23 mouse cellular contexts compared by ENCODE assay signal in genomic region chr19:4151898-4152297, GRCm38 (mm10). TPM values are rescaled to one million over a fixed set of nuclear protein-coding genes. Genes with fewer than 3 reads are reported as not detected.
A peak's percentile ranks its signal among the peaks of the same experiment; 100 is the strongest.
DNase-seq lines count a peak whose midpoint lies in the region; ATAC-seq lines count a peak whose summit lies in the region.
"Had no signal": no experiment of that assay in that cellular context is flagged by ENCODE, and none has a peak within 500 bp of the region (broad histone marks: within the 10 kb centered on the region; RNA-seq: fewer than 3 reads in every experiment).

No protein-coding gene starts in this region.

- no peaks in the 10 kb centered on the region for H3K9me3 ChIP-seq in limb, embryonic 13.5 days
- no peaks in the 10 kb centered on the region for H3K9me3 ChIP-seq in limb, embryonic 10.5 days (replicated peaks)
- H3K9me3 ChIP-seq: embryonic facial prominence, embryonic 13.5 days; forebrain, embryonic 12.5 days; heart, embryonic 13.5 days; hindbrain, embryonic 12.5 days had no signal

- peaks cover 56% of the 10 kb centered on the region for H3K36me3 ChIP-seq in limb, embryonic 13.5 days
- H3K36me3 ChIP-seq in limb, embryonic 10.5 days: peaks cover 67% of the 10 kb centered on the region

- H3K4me1 ChIP-seq in limb, embryonic 13.5 days: peaks cover 18% of the 10 kb centered on the region
- peaks cover 43% of the 10 kb centered on the region for H3K4me1 ChIP-seq in limb, embryonic 10.5 days

- WGBS in limb, embryonic 13.5 days: 94% methylated on average over 5 of the region's 5 CpGs
- WGBS in limb, embryonic 10.5 days: 87% methylated on average over 5 of the region's 5 CpGs

- H3K9ac ChIP-seq in limb, embryonic 13.5 days: 0 out of 2 replicates have a peak overlapping the region, but pooled peaks have one; percentile 19
- H3K9ac ChIP-seq: embryonic facial prominence, embryonic 13.5 days; forebrain, embryonic 12.5 days; hindbrain, embryonic 12.5 days had no signal

- DNase-seq in adrenal gland, postnatal 36 days: peak; percentile 62 to 65
- no peak for DNase-seq in adrenal gland, postnatal 10 days
- DNase-seq in limb, embryonic 10.5 days (ENCODE audit: low spot score): no peak
- peak; percentile 46 for DNase-seq in ES-CJ7 (ENCODE audit: low read depth, low spot score)
- no peak for DNase-seq in testis, postnatal 10 days (ENCODE audit: low spot score)
- DNase-seq: cerebellum, adult 11 months; cerebellum, postnatal 36 days; gastrocnemius, postnatal 10 days; heart, adult 18-20 months; heart, postnatal 4 days; kidney, adult 8-10 months had no signal

- H3K4me3 ChIP-seq in limb, embryonic 13.5 days: no peak overlapping the region
- H3K4me3 ChIP-seq in limb, embryonic 10.5 days: no peak overlapping the region
- H3K4me3 ChIP-seq: embryonic facial prominence, embryonic 13.5 days; forebrain, embryonic 12.5 days; heart, embryonic 13.5 days; hindbrain, embryonic 12.5 days had no signal

- ATAC-seq in limb, embryonic 13.5 days (ENCODE audit: low FRiP score, low read depth): no peak
- ATAC-seq in megakaryocyte, adult 5-6 weeks (ENCODE audit: poor library complexity, severe bottlenecking): no peak
- ATAC-seq: forebrain, embryonic 16.5 days; hindbrain, embryonic 16.5 days; inflammation-experienced regulatory T-cells, adult 6 months; intestine, postnatal 0 days; Patski had no signal

- no peak overlapping the region for H3K4me2 ChIP-seq in limb, embryonic 13.5 days (replicated peaks)
- H3K4me2 ChIP-seq: embryonic facial prominence, embryonic 13.5 days; forebrain, embryonic 12.5 days; heart, embryonic 13.5 days; hindbrain, embryonic 12.5 days had no signal

- no peaks in the 10 kb centered on the region for H3K27me3 ChIP-seq in limb, embryonic 13.5 days
- no peaks in the 10 kb centered on the region for H3K27me3 ChIP-seq in limb, embryonic 10.5 days (ENCODE audit: low read depth, poor library complexity, severe bottlenecking)
- H3K27me3 ChIP-seq: embryonic facial prominence, embryonic 13.5 days; forebrain, embryonic 12.5 days; heart, embryonic 13.5 days; hindbrain, embryonic 12.5 days; Patski had no signal

- no peak overlapping the region for H3K27ac ChIP-seq in limb, embryonic 13.5 days
- H3K27ac ChIP-seq in limb, embryonic 10.5 days: no peak overlapping the region
- H3K27ac ChIP-seq: embryonic facial prominence, embryonic 13.5 days; forebrain, embryonic 12.5 days; heart, embryonic 13.5 days; hindbrain, embryonic 12.5 days had no signal

RNA-seq across cellular contexts. Expression of gene Ptprcap, which starts 1.5 kb away (rescaled TPM):
- 1 to 10 TPM; 1.4 to 3.1 TPM for total RNA-seq in adrenal gland, postnatal 36 days (2021)
- total RNA-seq in adrenal gland, postnatal 10 days (2021): 10 to 100 TPM; 11.5 to 14.0 TPM
- 2.7 and 3.6 TPM in 2 replicates for polyA plus RNA-seq in limb, embryonic 13.5 days (2015; fragmentation: Nextera tagmentation; extraction: Ambion mirVana)
- polyA plus RNA-seq in limb, embryonic 10.5 days (2016; fragmentation: Nextera tagmentation; extraction: Ambion mirVana): 0.93 and 1.4 TPM in 2 replicates
- total RNA-seq in megakaryocyte, adult 5-6 weeks (2015): 30.5 and 42.1 TPM in 2 replicates
- 43.9 and 44.8 TPM in 2 replicates for total RNA-seq in megakaryocyte, adult 5-6 weeks (2017)
- polyA plus RNA-seq: forebrain, embryonic 16.5 days had no signal

RNA-seq across cellular contexts. Expression of gene Coro1b, which starts 3.5 kb away (rescaled TPM):
- 100 to 1,000 TPM; 171 to 195 TPM for total RNA-seq in adrenal gland, postnatal 36 days (2021)
- 100 to 1,000 TPM; 185 to 193 TPM for total RNA-seq in adrenal gland, postnatal 10 days (2021)
- 137 and 146 TPM in 2 replicates for polyA plus RNA-seq in limb, embryonic 13.5 days (2015; fragmentation: Nextera tagmentation; extraction: Ambion mirVana)
- 129 and 148 TPM in 2 replicates for polyA plus RNA-seq in limb, embryonic 10.5 days (2016; fragmentation: Nextera tagmentation; extraction: Ambion mirVana)
- 279 and 345 TPM in 2 replicates for total RNA-seq in megakaryocyte, adult 5-6 weeks (2015)
- 142 and 161 TPM in 2 replicates for total RNA-seq in megakaryocyte, adult 5-6 weeks (2017)

RNA-seq across cellular contexts. Expression of gene Cabp4, which starts 8.1 kb away (rescaled TPM):
- under 1 TPM; 0.30 to 0.40 TPM for total RNA-seq in adrenal gland, postnatal 36 days (2021)
- total RNA-seq in adrenal gland, postnatal 10 days (2021): 1 to 10 TPM in 1 of 2 experiments, under 1 TPM in 1; 0.69 to 1.9 TPM
- 0.05 and 0.13 TPM in 2 replicates for polyA plus RNA-seq in limb, embryonic 13.5 days (2015; fragmentation: Nextera tagmentation; extraction: Ambion mirVana)
- 0.15 TPM in 1 of 2 replicates, not detected in the other for polyA plus RNA-seq in limb, embryonic 10.5 days (2016; fragmentation: Nextera tagmentation; extraction: Ambion mirVana)
- total RNA-seq in megakaryocyte, adult 5-6 weeks (2015): 0.14 and 0.22 TPM in 2 replicates
- total RNA-seq in megakaryocyte, adult 5-6 weeks (2017): not detected in 2 replicates
- total RNA-seq: gastrocnemius, postnatal 10 days; gastrocnemius, postnatal 4 days had no signal
- polyA plus RNA-seq: embryonic facial prominence, embryonic 13.5 days; heart, embryonic 13.5 days had no signal

RNA-seq across cellular contexts. Expression of gene Rps6kb2, which starts 11.3 kb away (rescaled TPM):
- total RNA-seq in adrenal gland, postnatal 36 days (2021): 10 to 100 TPM; 27.6 to 37.5 TPM
- total RNA-seq in adrenal gland, postnatal 10 days (2021): 10 to 100 TPM; 26.5 to 38.2 TPM
- polyA plus RNA-seq in limb, embryonic 13.5 days (2015; fragmentation: Nextera tagmentation; extraction: Ambion mirVana): 63.9 and 65.7 TPM in 2 replicates
- polyA plus RNA-seq in limb, embryonic 10.5 days (2016; fragmentation: Nextera tagmentation; extraction: Ambion mirVana): 58.3 and 66.0 TPM in 2 replicates
- total RNA-seq in megakaryocyte, adult 5-6 weeks (2015): 21.0 and 26.7 TPM in 2 replicates
- 21.0 and 25.0 TPM in 2 replicates for total RNA-seq in megakaryocyte, adult 5-6 weeks (2017)

RNA-seq across cellular contexts. Expression of gene Gpr152, which starts 12.3 kb away (rescaled TPM):
- total RNA-seq in adrenal gland, postnatal 36 days (2021): under 1 TPM in 1 of 2 experiments, not detected in 1; 0.10 TPM
- not detected for total RNA-seq in adrenal gland, postnatal 10 days (2021)
- not detected in 2 replicates for polyA plus RNA-seq in limb, embryonic 13.5 days (2015; fragmentation: Nextera tagmentation; extraction: Ambion mirVana)
- not detected in 2 replicates for polyA plus RNA-seq in limb, embryonic 10.5 days (2016; fragmentation: Nextera tagmentation; extraction: Ambion mirVana)
- total RNA-seq in megakaryocyte, adult 5-6 weeks (2015): not detected in 2 replicates
- total RNA-seq in megakaryocyte, adult 5-6 weeks (2017): not detected in 2 replicates
- total RNA-seq: gastrocnemius, postnatal 10 days; gastrocnemius, postnatal 4 days had no signal
- polyA plus RNA-seq: embryonic facial prominence, embryonic 13.5 days; forebrain, embryonic 12.5 days; forebrain, embryonic 16.5 days; heart, embryonic 13.5 days; hindbrain, embryonic 16.5 days; intestine, postnatal 0 days; Patski had no signal

Comparison
In these comparisons a context has a peak if more than half of its experiments do, and no peak if none do; other contexts are left out.
1. DNase-seq: peak in adrenal gland, postnatal 36 days (2 of 2) and ES-CJ7 (single experiment); none in adrenal gland, postnatal 10 days (single experiment), limb, embryonic 10.5 days (single experiment) and testis, postnatal 10 days (single experiment).